Mouse (Mus musculus) brain, embryonic 14.5 days (tissue): ENCODE data around the gene Crx. TPM values are rescaled to one million over a fixed set of nuclear protein-coding genes. Genes with fewer than 3 reads are reported as not detected.
A peak's percentile ranks its signal among the peaks of the same experiment; 100 is the strongest.

ENCODE experiments used
- DNase-seq: peaks from one replicate; pipeline ENCODE4 v3.0.0-alpha.2; 2011; ENCODE audit warnings: low read depth
- CTCF ChIP-seq: fragments of 200-500 bp; IDR thresholded peaks from 2 replicates; pipeline ENCODE4 v1.5.1; 2012; ENCODE audit warnings: inconsistent platforms, mild to moderate bottlenecking, moderate library complexity, borderline replicate concordance; ENCODE audit not compliant: insufficient read depth, insufficient read length; ENCODE audit errors: extremely low read depth
- POLR2A ChIP-seq: fragments of 200-500 bp; IDR thresholded peaks from 2 replicates; pipeline ENCODE4 v1.6.1; 2012; ENCODE audit warnings: mild to moderate bottlenecking, inconsistent platforms, borderline replicate concordance; ENCODE audit not compliant: poor library complexity, insufficient read depth, insufficient read length, severe bottlenecking; ENCODE audit errors: extremely low read depth
- polyA plus RNA-seq: library from polyadenylated mRNA; depleted of rRNA; stranded (reverse); fragments of >200 nt; gene quantifications from 2 replicates; pipeline ENCODE4 v1.2.3, GENCODE M21; 2012

Gene Crx
- polyA plus RNA-seq, 1 experiment = 0.18 TPM

DNA sequence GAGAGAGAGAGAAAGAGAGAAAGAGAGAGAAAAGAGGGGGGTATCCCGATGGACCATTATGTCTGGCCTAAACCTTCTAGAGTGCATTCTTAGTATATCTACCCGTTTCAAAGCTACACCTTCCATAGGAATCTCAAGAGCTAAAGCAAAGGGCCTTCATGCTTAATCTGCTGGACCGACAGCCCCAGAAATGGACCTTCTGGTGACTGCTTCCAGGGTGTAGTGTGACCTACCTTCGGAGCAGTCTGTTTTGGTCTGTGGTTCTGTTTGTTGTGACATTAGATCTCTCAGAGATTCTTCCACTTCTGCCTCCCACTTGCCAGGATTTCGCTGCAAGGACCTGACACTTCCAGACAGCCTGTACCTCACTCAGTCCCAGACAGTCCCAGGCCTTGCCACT lies 30.8 kb upstream of the Crx start:
- TF ChIP-seq POLR2A = no peak
- no peak for TF ChIP-seq CTCF
- DNase-seq = no peak

DNA sequence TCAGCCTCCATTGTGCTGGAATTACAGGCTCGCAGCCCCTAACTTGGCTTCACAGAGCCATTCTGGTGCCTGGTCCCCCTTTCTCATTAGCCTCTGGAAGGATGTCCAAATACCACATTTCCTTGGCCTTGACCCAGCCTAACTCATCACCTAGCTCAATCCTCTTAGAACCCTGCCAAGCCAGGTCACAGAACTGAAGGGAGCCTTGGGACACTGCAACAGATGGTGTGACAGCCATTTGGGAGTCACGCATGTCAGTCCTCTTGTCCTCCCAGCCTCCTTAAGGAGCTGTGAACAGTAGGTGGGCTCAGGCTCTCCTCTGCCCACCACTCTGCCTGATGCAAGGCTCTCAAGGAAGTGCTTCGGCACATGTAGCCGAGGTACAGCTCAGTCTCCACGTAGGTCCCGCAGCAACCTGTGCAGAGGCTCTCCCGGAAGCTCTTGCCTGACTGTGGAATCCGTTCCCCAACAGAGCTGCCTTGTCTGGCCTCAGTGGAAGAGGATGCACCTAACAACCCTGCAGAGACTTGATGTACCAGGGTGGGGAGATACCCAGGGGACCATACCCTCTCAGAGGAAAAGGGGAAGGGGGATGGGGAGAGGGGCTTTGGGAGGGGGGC lies 28.3 kb upstream of the Crx start:
- TF ChIP-seq CTCF = no peak
- no peak for TF ChIP-seq POLR2A
- no peak for DNase-seq

DNA sequence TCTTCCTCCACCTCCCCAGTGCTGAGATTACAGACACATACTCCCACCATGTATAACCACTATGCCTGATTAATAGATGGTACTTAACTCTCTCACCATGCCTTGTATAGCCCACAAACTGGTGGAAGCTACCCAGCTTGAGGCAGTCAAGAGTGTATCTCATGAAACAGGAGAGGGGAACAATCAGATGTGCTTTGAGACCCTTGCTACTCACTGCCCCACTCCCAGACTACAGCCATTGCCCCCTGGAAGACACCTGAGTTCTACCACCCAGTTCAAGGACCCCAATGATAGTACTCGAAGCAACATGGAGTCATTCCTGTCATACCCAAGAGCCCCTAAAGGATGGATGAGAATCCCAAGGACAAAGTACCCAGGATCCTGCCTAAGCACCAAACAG lies 26.8 kb upstream of the Crx start:
- TF ChIP-seq CTCF (no peak), POLR2A (no peak)
- DNase-seq = no peak

DNA sequence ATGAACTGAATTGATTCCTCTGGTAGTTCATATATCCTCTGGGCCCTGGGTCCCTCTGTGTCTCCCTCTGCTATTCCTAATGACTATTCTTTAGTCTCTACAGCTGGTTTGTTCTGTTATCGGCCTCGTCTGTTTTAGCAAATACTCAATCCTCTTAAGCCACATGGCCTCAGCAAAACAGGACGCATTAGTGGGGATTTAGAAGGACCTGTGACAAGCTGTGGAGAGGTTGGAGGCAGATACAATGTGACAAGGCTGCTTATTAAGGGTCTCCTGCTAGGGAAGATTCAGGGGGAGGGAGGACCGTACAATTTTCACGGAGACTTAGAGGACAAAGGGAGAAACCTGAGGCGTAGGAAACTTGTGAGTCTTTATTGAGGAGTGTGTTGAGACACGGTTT lies 26.1 kb upstream of the Crx start:
- no peak for DNase-seq
- TF ChIP-seq POLR2A (no peak), CTCF (no peak)

DNA sequence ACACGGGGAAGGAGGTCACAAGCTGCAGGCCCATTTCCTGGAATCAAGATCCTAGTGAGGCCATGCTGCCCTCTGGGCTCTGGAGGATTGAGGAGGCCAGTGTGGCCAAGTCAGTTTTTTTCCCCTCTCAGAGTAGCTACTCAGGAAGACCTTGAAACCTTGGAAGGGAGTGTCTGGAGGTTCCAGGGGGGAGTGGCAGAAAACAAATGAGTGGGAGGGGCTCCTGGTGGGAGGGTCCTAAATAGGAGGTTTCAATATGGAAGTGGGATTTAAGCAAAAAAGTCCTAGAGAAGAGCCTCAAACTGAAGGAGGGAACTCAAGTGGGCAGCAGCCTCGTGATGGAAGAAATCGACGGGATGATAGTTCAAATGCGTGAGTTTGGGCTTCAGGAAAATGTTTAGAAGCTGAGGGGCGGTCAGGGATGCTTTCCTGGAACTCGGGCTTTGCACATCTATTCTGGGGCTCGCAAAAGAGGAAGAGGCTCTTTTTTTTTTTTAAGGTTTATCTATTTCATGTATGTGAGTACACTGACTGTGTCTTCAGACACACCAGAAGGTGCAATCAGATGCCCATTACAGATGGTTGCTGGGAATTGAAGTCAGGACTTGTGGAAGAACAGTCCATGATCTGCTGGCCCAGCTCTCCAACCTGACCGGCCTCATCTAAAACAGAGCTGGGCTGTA lies 21.7 kb upstream of the Crx start:
- no peak for DNase-seq
- TF ChIP-seq POLR2A (no peak), CTCF (no peak)

DNA sequence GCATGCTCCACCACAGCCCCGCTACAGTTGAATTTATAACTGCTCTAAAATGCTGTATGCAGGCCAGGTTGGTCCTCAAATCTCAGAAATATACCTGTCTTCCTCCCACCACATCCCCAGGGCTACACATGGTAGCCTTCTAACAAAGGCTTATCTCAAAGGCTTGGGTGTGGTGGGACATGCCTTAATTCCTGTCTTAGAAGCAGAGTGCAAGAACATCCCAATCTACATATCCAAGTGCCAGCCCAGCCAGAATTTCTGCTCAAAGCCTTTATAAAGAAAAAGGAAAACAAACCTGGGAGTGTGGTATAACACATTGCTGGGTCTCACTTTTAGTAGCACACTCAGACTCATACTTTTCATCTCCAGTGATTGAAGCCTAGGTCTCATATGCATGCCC lies 14.5 kb upstream of the Crx start:
- TF ChIP-seq CTCF = no peak
- no peak for TF ChIP-seq POLR2A
- no peak for DNase-seq

DNA sequence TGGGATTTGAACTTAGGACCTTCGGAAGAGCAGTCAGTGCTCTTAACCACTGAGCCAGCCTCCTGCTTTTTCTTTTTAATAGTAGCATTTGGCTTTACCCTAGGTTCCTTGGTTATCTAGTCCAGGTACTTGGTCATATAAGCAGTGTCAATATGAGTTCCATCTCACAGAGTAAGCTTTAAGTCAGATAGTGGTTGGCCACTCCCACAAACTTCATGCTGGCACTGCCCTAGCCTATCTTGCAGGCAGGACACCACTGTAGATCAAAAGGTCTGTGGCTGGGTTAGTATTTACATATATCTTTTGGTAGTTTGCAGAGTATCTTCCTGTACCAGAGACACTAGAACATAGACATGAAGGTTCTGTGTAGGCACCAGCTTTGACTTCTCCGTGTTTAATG lies 4.4 kb upstream of the Crx start:
- no peak for TF ChIP-seq CTCF
- no peak for DNase-seq

DNA sequence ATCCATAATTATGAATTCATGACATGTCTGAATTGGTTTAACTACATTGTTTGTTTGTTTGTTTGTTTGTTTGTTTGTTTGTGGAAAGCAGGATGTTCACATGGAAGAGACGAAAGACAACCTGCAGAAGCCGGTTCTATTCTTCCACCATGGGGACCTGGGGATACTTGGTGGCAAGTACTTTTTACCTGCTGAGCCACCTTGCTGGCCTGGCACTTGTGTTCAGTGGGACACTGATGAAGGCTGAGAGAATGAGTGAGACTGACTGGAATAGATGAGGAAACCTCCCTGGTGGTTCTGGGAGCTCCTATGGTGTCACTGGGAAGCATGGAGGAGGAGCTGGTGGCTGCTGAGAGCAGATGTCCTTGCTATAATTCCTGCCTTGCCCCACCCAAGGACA lies 2.5 kb upstream of the Crx start, which contains the start of gene Crxos:
Gene Crxos, plus strand, starts transcription at position 301 of the 400 bp plus-strand sequence.
- TF ChIP-seq POLR2A (no peak), CTCF (no peak)
- DNase-seq = no peak

DNA sequence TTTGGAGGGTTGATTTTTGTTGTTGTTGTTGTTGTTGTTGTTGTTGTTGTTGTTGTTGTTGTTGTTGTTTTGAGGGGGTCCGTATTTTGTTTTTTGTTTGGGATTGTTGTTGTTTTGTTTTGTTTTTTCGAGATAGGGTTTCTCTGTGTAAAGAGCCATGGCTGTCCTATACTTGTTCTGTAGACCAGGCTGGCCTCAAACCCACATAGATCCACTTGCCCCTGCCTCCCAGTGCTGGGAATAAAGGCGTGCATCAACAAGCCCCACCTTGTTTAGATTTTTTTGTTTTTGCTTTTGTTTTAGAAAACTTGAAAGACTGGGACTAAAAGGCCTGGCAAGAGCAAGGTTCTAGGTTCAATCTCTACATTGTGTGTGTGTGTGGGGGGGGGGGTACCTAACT lies 2.1 kb upstream of the Crx start:
- no peak for DNase-seq
- TF ChIP-seq CTCF = no peak
- no peak for TF ChIP-seq POLR2A

DNA sequence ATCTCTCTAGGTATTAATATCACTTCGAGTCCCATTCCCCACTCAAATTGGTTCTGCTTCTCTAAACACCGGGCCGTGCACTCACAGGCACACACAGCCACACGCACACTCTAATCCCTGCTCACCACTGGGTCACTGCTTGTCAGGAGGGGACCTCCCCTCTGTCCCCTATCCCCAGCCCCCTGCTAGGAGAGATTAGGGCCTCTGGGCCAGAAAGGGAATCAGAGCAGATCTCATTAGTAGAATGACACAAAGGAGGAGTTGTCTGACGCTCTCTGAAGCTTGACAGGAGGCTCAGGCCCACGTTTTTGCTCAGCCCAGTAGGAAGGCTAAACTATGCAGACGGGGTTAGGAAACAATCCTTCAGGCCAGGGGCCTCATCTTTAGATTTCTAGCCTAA lies 1.6 kb upstream of the Crx start:
- TF ChIP-seq CTCF (no peak), POLR2A (no peak)
- peak; percentile 34 for DNase-seq

DNA sequence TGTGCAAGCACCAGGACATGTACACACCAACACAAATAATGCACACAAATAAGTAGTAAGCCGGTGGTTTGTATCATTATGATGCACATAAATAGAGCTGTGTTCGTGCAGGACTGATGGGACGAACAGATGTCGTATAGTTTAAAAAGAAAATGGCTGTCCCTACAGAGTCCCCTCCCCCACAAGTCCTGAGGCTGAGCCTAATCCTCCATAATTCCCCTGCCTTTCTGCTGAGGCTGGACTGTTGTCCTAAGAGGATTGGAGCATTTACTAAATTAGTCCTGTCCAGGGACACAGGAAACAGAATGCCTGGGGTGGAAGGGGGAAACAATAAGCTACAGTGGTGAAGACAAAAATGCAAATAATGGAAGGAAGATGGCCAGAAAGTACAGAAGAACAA lies 15.7 kb downstream of the Crx start:
- DNase-seq = peak; percentile 31
- TF ChIP-seq CTCF (no peak), POLR2A (no peak)

DNA sequence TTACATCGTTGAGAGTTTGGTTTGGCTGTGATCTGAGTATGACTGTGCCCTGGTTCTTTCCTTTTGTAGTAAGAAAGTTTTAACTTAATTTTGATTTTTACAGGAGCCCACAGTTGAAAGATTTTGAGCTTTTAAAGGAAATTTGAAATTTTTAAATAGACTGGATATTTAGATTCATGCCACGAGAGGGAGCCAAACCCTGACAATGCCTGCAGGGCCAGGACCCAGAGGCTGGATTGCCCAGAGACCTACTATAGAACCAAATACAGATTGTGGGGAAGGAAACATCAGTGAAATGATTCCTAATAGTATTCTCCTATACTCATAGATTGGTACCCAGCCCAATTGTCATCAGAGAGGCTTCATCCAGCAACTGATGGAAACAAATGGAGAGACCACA lies 20.1 kb downstream of the Crx start:
- DNase-seq = peak; percentile 23
- TF ChIP-seq CTCF (peak; percentile 43; the same call in 1 of the 2 replicates), POLR2A (no peak)
